Mouse (Mus musculus) embryonic stem cell, embryonic (primary cell): ENCODE measurements around the gene Ddx41.

Experiments used
- CTCF ChIA-PET, 4 experiments: fragments of 300-600 bp in 2 of 4; fragments of 350-600 bp in 2 of 4; sonication (Branson Sonifier 250); formaldehyde crosslinking; loops; one replicate each; lab custom pipeline; 2022; ENCODE audit warnings: inconsistent platforms in 2 of 4; lab: Charles Lee
- POLR2A ChIA-PET, 4 experiments: fragments of 300-600 bp in 2 of 4; fragments of 350-600 bp in 2 of 4; sonication (Branson Sonifier 250); formaldehyde crosslinking; loops; one replicate each; lab custom pipeline; 2022; ENCODE audit warnings: antibody characterized with exemption in 4 of 4, inconsistent platforms in 1 of 4; lab: Charles Lee

The Ddx41 gene

GRCm38 (mm10) chr13:55557499-55557898 is 21.0 kb upstream of the Ddx41 start:
- ChIA-PET POLR2A (interaction anchor here in 2 of 4 experiments (0.7 to 0.9 kb wide), 3 partner anchors 9 to 453 kb away, joined by 3 read pairs; partner anchors contain the start of gene Tmed9 (in 1 of the 2)), CTCF (interaction anchor here in 3 of 4 experiments (0.6 kb wide), 3 partner anchors 15 to 106 kb away, joined by 3 to 11 read pairs (median 3); no protein-coding TSS in a partner anchor)

- POLR2A ChIA-PET, result interaction anchor here in 3 of 4 experiments (0.8 to 1.8 kb wide), 6 partner anchors 20 to 182 kb away, joined by 3 to 4 read pairs (median 3); partner anchors contain the start of genes B4galt7 (in 1 of the 3) and Ddx41 (in 1 of the 3)
- CTCF ChIA-PET, result interaction anchor here in 2 of 4 experiments (0.6 to 1.0 kb wide), 3 partner anchors 20 to 79 kb away, joined by 3 to 4 read pairs (median 3); partner anchors contain the start of gene Ddx41 (in 1 of the 2)
These were observed 19.5 kb upstream of the Ddx41 start for GRCm38 (mm10) chr13:55555921-55556320.

- CTCF ChIA-PET, result interaction anchor here in 2 of 4 experiments (0.7 to 1.1 kb wide), 2 partner anchors 13 to 216 kb away, joined by 3 to 4 read pairs; partner anchors contain the start of gene Ddx41 (in 1 of the 2)
- POLR2A ChIA-PET, result interaction anchor here in 2 of 4 experiments (0.7 to 2.0 kb wide), 5 partner anchors 11 to 26 kb away, joined by 3 to 9 read pairs (median 4); partner anchors contain the start of gene Ddx41 (in 1 of the 2)
These were observed 12.6 kb upstream of the Ddx41 start for GRCm38 (mm10) chr13:55549061-55549460.

- POLR2A ChIA-PET, result interaction anchor here in 2 of 4 experiments (0.7 to 2.0 kb wide), 5 partner anchors 10 to 27 kb away, joined by 3 to 9 read pairs (median 4); partner anchors contain the start of gene Ddx41 (in 1 of the 2)
- CTCF ChIA-PET, result interaction anchor here in 1 of 4 experiments (1.1 kb wide), 1 partner anchor 12 kb away, joined by 4 read pairs; the partner anchor contains the start of gene Ddx41
These were observed 12.0 kb upstream of the Ddx41 start for GRCm38 (mm10) chr13:55548426-55548825.

- POLR2A ChIA-PET, result interaction anchor here in 1 of 4 experiments (2.0 kb wide), 1 partner anchor 10 kb away, joined by 9 read pairs; no protein-coding TSS in a partner anchor
- CTCF ChIA-PET, result no interaction called here
These were observed 11.5 kb upstream of the Ddx41 start for GRCm38 (mm10) chr13:55547916-55548315.

- POLR2A ChIA-PET, result interaction anchor here in 2 of 4 experiments (0.9 to 1.6 kb wide), 5 partner anchors 8 to 33 kb away, joined by 3 to 5 read pairs (median 5); partner anchors contain the start of gene Ddx41 (in 1 of the 2)
- CTCF ChIA-PET, result interaction anchor here in 2 of 4 experiments (0.6 to 1.9 kb wide), 3 partner anchors 8 to 83 kb away, joined by 4 to 9 read pairs (median 7); partner anchors contain the start of gene Ddx41 (in 1 of the 2)
These were observed 8.3 kb upstream of the Ddx41 start for GRCm38 (mm10) chr13:55544792-55545191.

GRCm38 (mm10) chr13:55543447-55543846 is 7.0 kb upstream of the Ddx41 start:
- CTCF ChIA-PET, result no interaction called here
- POLR2A ChIA-PET, result interaction anchor here in 2 of 4 experiments (0.6 to 1.6 kb wide), 4 partner anchors 20 to 204 kb away, joined by 3 to 8 read pairs (median 3); no protein-coding TSS in a partner anchor

- POLR2A ChIA-PET, result interaction anchor here in 3 of 4 experiments (0.6 to 1.6 kb wide), 3 partner anchors 20 to 954 kb away, joined by 3 to 8 read pairs (median 3); no protein-coding TSS in a partner anchor
- CTCF ChIA-PET, result no interaction called here
These were observed 6.4 kb upstream of the Ddx41 start for GRCm38 (mm10) chr13:55542891-55543290.

- ChIA-PET CTCF (no interaction called here), POLR2A (interaction anchor here in 3 of 4 experiments (0.6 to 1.7 kb wide), 7 partner anchors 18 to 373 kb away, joined by 3 to 8 read pairs (median 3); partner anchors contain the start of gene Caml (in 1 of the 3))
These were observed 4.5 kb upstream of the Ddx41 start for GRCm38 (mm10) chr13:55540933-55541332.

- POLR2A ChIA-PET, result interaction anchor here in 3 of 4 experiments (0.6 to 1.6 kb wide), 35 partner anchors 8 to 777 kb away, joined by 3 to 10 read pairs (median 4); partner anchors contain the start of genes B230219D22Rik (in 2 of the 3), Caml (in 1 of the 3), Fam193b (in 1 of the 3) and Grk6 (in 1 of the 3)
- CTCF ChIA-PET, result interaction anchor here (0.5 to 2.0 kb wide), 23 partner anchors 9 to 208 kb away, joined by 3 to 9 read pairs (median 4); partner anchors contain the start of genes Fam193b (in 1 of the 4) and Grk6 (in 1 of the 4)
These were observed 663 bp downstream of the Ddx41 start for GRCm38 (mm10) chr13:55535796-55536193.

GRCm38 (mm10) chr13:55535191-55535590 is 1.3 kb downstream of the Ddx41 start:
- CTCF ChIA-PET, result interaction anchor here in 2 of 4 experiments (0.6 to 2.0 kb wide), 3 partner anchors 12 to 199 kb away, joined by 4 to 9 read pairs (median 4); no protein-coding TSS in a partner anchor
- POLR2A ChIA-PET, result interaction anchor here in 2 of 4 experiments (1.4 to 3.2 kb wide), 4 partner anchors 8 to 14 kb away, joined by 3 to 22 read pairs (median 6); no protein-coding TSS in a partner anchor

- ChIA-PET POLR2A (interaction anchor here in 1 of 4 experiments (1.0 to 1.6 kb wide), 5 partner anchors 15 to 199 kb away, joined by 3 to 8 read pairs (median 3); partner anchors contain the start of gene Prr7), CTCF (interaction anchor here (0.5 to 1.1 kb wide), 6 partner anchors 11 to 508 kb away, joined by 3 to 4 read pairs (median 3); no protein-coding TSS in a partner anchor)
These were observed 7.1 kb downstream of the Ddx41 start, which contains the start of gene Dok3 for GRCm38 (mm10) chr13:55529198-55529915. TSS of gene Dok3 (minus strand) at chr13:55529296.

- CTCF ChIA-PET, result interaction anchor here in 3 of 4 experiments (0.6 to 1.1 kb wide), 4 partner anchors 9 to 12 kb away, joined by 3 to 4 read pairs (median 3); partner anchors contain the start of gene Ddx41 (in 1 of the 3)
- POLR2A ChIA-PET, result interaction anchor here in 2 of 4 experiments (0.9 to 1.8 kb wide), 7 partner anchors 8 to 198 kb away, joined by 3 to 8 read pairs (median 3); partner anchors contain the start of genes Ddx41 (in 2 of the 2) and Prr7 (in 1 of the 2)
These were observed 8.4 kb downstream of the Ddx41 start for GRCm38 (mm10) chr13:55527834-55528772.

- POLR2A ChIA-PET, result interaction anchor here in 2 of 4 experiments (0.9 to 1.8 kb wide), 6 partner anchors 9 to 165 kb away, joined by 3 to 7 read pairs (median 4); partner anchors contain the start of genes Ddx41 (in 2 of the 2) and B230219D22Rik (in 1 of the 2)
- CTCF ChIA-PET, result no interaction called here
These were observed 9.2 kb downstream of the Ddx41 start for GRCm38 (mm10) chr13:55527212-55527611.

- CTCF ChIA-PET, result interaction anchor here in 3 of 4 experiments (0.6 to 1.7 kb wide), 3 partner anchors 9 to 541 kb away, joined by 5 read pairs; no protein-coding TSS in a partner anchor
- POLR2A ChIA-PET, result interaction anchor here in 2 of 4 experiments (0.8 to 4.3 kb wide), 8 partner anchors 8 to 167 kb away, joined by 3 to 22 read pairs (median 4); partner anchors contain the start of genes B230219D22Rik (in 1 of the 2) and Ddx41 (in 1 of the 2)
These were observed 10.5 kb downstream of the Ddx41 start for GRCm38 (mm10) chr13:55525733-55526553.
